Mouse (Mus musculus) ES-Bruce4 (cell line): ENCODE measurements at regions not wholly inside any gene's neighbourhood (a gene's known extent, or its start where the extent isn't known, plus 50 kb on each side); places are given as distances from the start of the nearest gene placed in this dataset.

Experiments used
- CTCF ChIP-seq: IDR thresholded peaks from one replicate; pipeline ENCODE4 v1.8.1; 2011; ENCODE audit warnings: low read depth, low read length
- EP300 ChIP-seq: IDR thresholded peaks from 2 replicates; pipeline ENCODE4 v1.6.1; 2011; ENCODE audit warnings: low read depth, low read length; ENCODE audit not compliant: insufficient read depth
- POLR2A ChIP-seq: IDR thresholded peaks from one replicate; pipeline ENCODE4 v1.8.1; 2011; ENCODE audit warnings: low read length; ENCODE audit not compliant: insufficient read depth

DNA sequence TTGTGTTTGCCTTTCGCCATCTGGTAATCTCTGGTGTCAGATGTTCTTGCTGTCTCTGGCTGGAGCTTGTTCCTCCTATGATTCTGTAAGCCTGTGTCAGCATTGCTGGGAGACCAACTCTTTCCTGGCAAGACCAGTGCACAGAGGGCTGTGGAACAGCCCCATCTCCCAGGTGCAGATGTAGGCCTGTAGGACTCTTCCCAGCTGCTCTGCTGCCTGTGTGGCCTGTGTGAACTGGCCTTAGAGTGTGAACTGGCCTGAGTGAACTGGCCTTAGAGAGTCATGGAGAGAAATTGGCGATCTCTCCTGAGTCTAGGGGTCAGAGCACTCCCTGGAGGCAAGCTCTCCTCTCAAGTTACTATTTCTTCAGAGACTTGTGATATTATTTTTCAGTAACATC, 386.0 kb upstream of the Rgmb start:
- TF ChIP-seq CTCF (no peak), EP300 (no peak), POLR2A (no peak)
